Mouse (Mus musculus) small intestine, adult 2 months (tissue): ENCODE results near the gene Foxo6. TPM values are rescaled to one million over a fixed set of nuclear protein-coding genes. Genes with fewer than 3 reads are reported as not detected.

ENCODE experiments used
- H3K27ac ChIP-seq: fragments of 200-500 bp; 2 replicates; pipeline ENCODE4 v1.5.1; 2012; ENCODE audit warnings: low read depth, low read length, control low read depth, inconsistent platforms; ENCODE audit not compliant: insufficient read depth
- H3K27me3 ChIP-seq: fragments of 200-500 bp; 2 replicates; pipeline ENCODE4 v1.6.1; 2012; ENCODE audit warnings: mild to moderate bottlenecking, moderate library complexity, low read length, inconsistent platforms; ENCODE audit not compliant: control insufficient read depth, insufficient read depth
- H3K36me3 ChIP-seq: fragments of 200-500 bp; 2 replicates; pipeline ENCODE4 v1.6.1; 2012; ENCODE audit warnings: mild to moderate bottlenecking, low read length, control low read depth, inconsistent platforms; ENCODE audit not compliant: control insufficient read depth, insufficient read depth
- H3K4me1 ChIP-seq: fragments of 200-500 bp; 2 replicates; pipeline ENCODE4 v1.6.1; 2012; ENCODE audit warnings: low read length, inconsistent platforms, mixed read lengths; ENCODE audit not compliant: control insufficient read depth, insufficient read depth, insufficient read length
- H3K4me3 ChIP-seq: fragments of 200-500 bp; 2 replicates; pipeline ENCODE4 v1.5.1; 2012; ENCODE audit warnings: low read depth, mild to moderate bottlenecking, control low read depth, inconsistent platforms, low read length, moderate library complexity
- CTCF ChIP-seq: fragments of 200-500 bp; IDR thresholded peaks from 2 replicates; pipeline ENCODE4 v1.5.1; 2012; ENCODE audit warnings: low read depth, mild to moderate bottlenecking, control low read depth, inconsistent platforms, low read length, moderate library complexity, mixed read lengths; ENCODE audit not compliant: insufficient replicate concordance, insufficient read length; ENCODE audit errors: extremely low read depth
- POLR2A ChIP-seq: fragments of 200-500 bp; IDR thresholded peaks from 2 replicates; pipeline ENCODE4 v1.6.1; 2012; ENCODE audit warnings: low read depth, mild to moderate bottlenecking, control low read depth, inconsistent platforms, low read length, moderate library complexity
- WGBS: fragments of 180-500 bp; shearing (Covaris S2); methylation state at CpG from one replicate; pipeline ENCODE4 v1.1.7; 2018; 5-methylcytosine and 5-hydroxymethylcytosine counted together
- polyA plus RNA-seq: library from polyadenylated mRNA; depleted of rRNA; stranded (reverse); fragments of >200 nt; gene quantifications from 2 replicates; pipeline ENCODE4 v1.2.3, GENCODE M21; 2012

The Foxo6 gene
- polyA plus RNA-seq, 1 experiment: 38.9 TPM

GRCm38 (mm10) chr4:120231982-120232381 is 55.2 kb downstream of the Foxo6 start:
- 80% methylated on average over 4 of the region's 4 CpGs for WGBS
- Histone ChIP-seq H3K27me3 (no peaks in the 10 kb centered on the region), H3K4me3 (no peak overlapping the region), H3K27ac (no peak overlapping the region), H3K36me3 (no peaks in the 10 kb centered on the region), H3K4me1 (peaks cover 4% of the 10 kb centered on the region; the same call in 1 of the 2 replicates)
- TF ChIP-seq POLR2A (no peak), CTCF (no peak)

GRCm38 (mm10) chr4:120230256-120230649 is 56.9 kb downstream of the Foxo6 start:
- no peaks in the 10 kb centered on the region for H3K36me3 ChIP-seq
- no peak overlapping the region for H3K4me3 ChIP-seq
- TF ChIP-seq CTCF (peak; percentile 94; the same call in 1 of the 2 replicates), POLR2A (no peak)
- WGBS: 6% methylated on average over 6 of the region's 6 CpGs
- no peaks in the 10 kb centered on the region for H3K27me3 ChIP-seq
- 0 out of 2 replicates have a peak overlapping the region, but pooled peaks have one; percentile 26 for H3K27ac ChIP-seq
- peaks cover 4% of the 10 kb centered on the region; the same call in 1 of the 2 replicates for H3K4me1 ChIP-seq

- Histone ChIP-seq H3K27ac (peak overlapping the region; percentile 43; the same call in 1 of the 2 replicates), H3K36me3 (no peaks in the 10 kb centered on the region), H3K4me1 (peaks cover 4% of the 10 kb centered on the region; the same call in 1 of the 2 replicates), H3K27me3 (no peaks in the 10 kb centered on the region), H3K4me3 (no peak overlapping the region)
- TF ChIP-seq POLR2A: no peak
- no peak for TF ChIP-seq CTCF
- 59% methylated on average over 13 of the region's 13 CpGs for WGBS
These were observed 57.5 kb downstream of the Foxo6 start for GRCm38 (mm10) chr4:120229505-120230255.

GRCm38 (mm10) chr4:120228613-120229012 is 58.5 kb downstream of the Foxo6 start:
- no peaks in the 10 kb centered on the region for H3K27me3 ChIP-seq
- WGBS: 96% methylated on average over 3 of the region's 3 CpGs
- no peak for TF ChIP-seq CTCF
- no peak for TF ChIP-seq POLR2A
- H3K36me3 ChIP-seq: no peaks in the 10 kb centered on the region
- peaks cover 10% of the 10 kb centered on the region; the same call in 1 of the 2 replicates for H3K4me1 ChIP-seq
- no peak overlapping the region for H3K4me3 ChIP-seq
- no peak overlapping the region for H3K27ac ChIP-seq

- H3K4me1 ChIP-seq: peaks cover 11% of the 10 kb centered on the region; the same call in 1 of the 2 replicates
- no peak overlapping the region for H3K27ac ChIP-seq
- WGBS: 70% methylated on average over 2 of the region's 2 CpGs
- H3K27me3 ChIP-seq: no peaks in the 10 kb centered on the region
- H3K4me3 ChIP-seq: no peak overlapping the region
- no peaks in the 10 kb centered on the region for H3K36me3 ChIP-seq
- TF ChIP-seq CTCF (no peak), POLR2A (no peak)
These were observed 59.9 kb downstream of the Foxo6 start for GRCm38 (mm10) chr4:120227224-120227623.

- Histone ChIP-seq H3K36me3 (no peaks in the 10 kb centered on the region), H3K27me3 (no peaks in the 10 kb centered on the region), H3K4me1 (peaks cover 11% of the 10 kb centered on the region; the same call in 1 of the 2 replicates), H3K27ac (no peak overlapping the region), H3K4me3 (no peak overlapping the region)
- TF ChIP-seq CTCF (no peak), POLR2A (no peak)
- WGBS: 93% methylated on average over 4 of the region's 4 CpGs
These were observed 60.5 kb downstream of the Foxo6 start for GRCm38 (mm10) chr4:120226682-120227081.

- H3K27me3 ChIP-seq: no peaks in the 10 kb centered on the region
- 59% methylated on average over 6 of the region's 6 CpGs for WGBS
- H3K4me1 ChIP-seq: peaks cover 9% of the 10 kb centered on the region; the same call in 1 of the 2 replicates
- H3K36me3 ChIP-seq: no peaks in the 10 kb centered on the region
- no peak overlapping the region for H3K4me3 ChIP-seq
- TF ChIP-seq CTCF (peak; percentile 90), POLR2A (no peak)
- no peak overlapping the region for H3K27ac ChIP-seq
These were observed 61.9 kb downstream of the Foxo6 start for GRCm38 (mm10) chr4:120225135-120225780.

- WGBS: 45% methylated on average over 6 of the region's 6 CpGs
- Histone ChIP-seq H3K36me3 (no peaks in the 10 kb centered on the region), H3K27ac (no peak overlapping the region), H3K4me1 (peaks cover 6% of the 10 kb centered on the region; the same call in 1 of the 2 replicates), H3K27me3 (no peaks in the 10 kb centered on the region), H3K4me3 (no peak overlapping the region)
- TF ChIP-seq CTCF (no peak), POLR2A (no peak)
These were observed 63.3 kb downstream of the Foxo6 start for GRCm38 (mm10) chr4:120223805-120224204.
